Mouse (Mus musculus): ENCODE measurements at regions not wholly inside any gene's neighbourhood (a gene's known extent, or its start where the extent isn't known, plus 50 kb on each side); places are given as distances from the start of the nearest gene placed in this dataset.
A peak's percentile ranks its signal among the peaks of the same experiment; 100 is the strongest.

DNA sequence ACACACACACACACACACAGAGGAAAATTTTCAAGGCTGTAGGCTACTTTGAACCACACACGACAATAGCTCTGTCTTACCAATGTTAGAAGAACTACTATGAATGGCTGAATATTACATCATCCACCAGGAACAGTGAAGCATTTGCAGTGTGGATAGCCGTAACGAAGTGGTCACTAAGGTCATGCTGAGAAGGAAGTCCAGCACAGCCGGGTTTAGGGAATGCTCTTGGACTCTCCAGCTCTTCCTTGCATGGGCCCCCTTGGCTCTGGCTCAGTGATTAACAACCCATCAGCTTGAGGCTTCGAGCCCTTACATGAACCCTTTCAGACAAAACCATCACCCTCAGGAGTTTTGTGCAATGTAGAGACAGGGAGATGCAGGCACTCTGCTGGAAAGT is 245.3 kb downstream of the Adamts20 start:
- WGBS, result 43% methylated on average over 5 of the region's 5 CpGs
- H3K27me3 ChIP-seq, result no peaks in the 10 kb centered on the region
- ATAC-seq (replicated peaks; ENCODE audit: insufficient number of reproducible peaks, insufficient read depth, low FRiP score, low read depth), result no peak
- H3K36me3 ChIP-seq, result no peaks in the 10 kb centered on the region
- H3K27ac ChIP-seq, result peak overlapping the region; percentile 44; the same call in 1 of the 2 replicates
- H3K4me1 ChIP-seq (replicated peaks), result peaks cover 30% of the 10 kb centered on the region
- H3K4me3 ChIP-seq, result no peak overlapping the region
- H3K9ac ChIP-seq, result no peak overlapping the region
- H3K4me2 ChIP-seq, result no peak overlapping the region
- H3K9me3 ChIP-seq (replicated peaks), result no peaks in the 10 kb centered on the region

DNA sequence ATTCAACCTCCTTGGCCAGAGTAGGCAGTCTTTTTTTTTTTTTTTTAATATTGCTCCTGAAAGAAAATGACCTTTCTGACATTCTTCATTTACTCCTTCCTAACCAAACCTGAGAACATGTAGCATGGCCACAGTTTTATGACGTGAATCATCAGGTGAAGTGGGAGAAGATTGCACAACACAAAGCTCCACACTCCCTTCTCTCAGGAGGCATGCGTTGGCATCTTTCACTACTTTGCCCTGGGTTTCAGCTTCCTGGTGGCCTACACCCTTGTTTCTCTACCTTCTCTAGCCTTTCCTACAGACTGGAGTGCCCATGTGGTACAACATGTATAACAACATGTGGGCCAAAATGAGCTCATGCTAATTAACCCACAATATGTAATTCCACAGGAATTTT is 248.5 kb downstream of the Adamts20 start:
- no peak for ATAC-seq (replicated peaks; ENCODE audit: insufficient number of reproducible peaks, insufficient read depth, low FRiP score, low read depth)
- no peak overlapping the region for H3K4me3 ChIP-seq
- no peak overlapping the region for H3K4me2 ChIP-seq
- H3K4me1 ChIP-seq (replicated peaks), result peaks cover 32% of the 10 kb centered on the region
- no peak overlapping the region for H3K9ac ChIP-seq
- H3K36me3 ChIP-seq, result no peaks in the 10 kb centered on the region
- H3K9me3 ChIP-seq (replicated peaks), result no peaks in the 10 kb centered on the region
- 89% methylated on average over 2 of the region's 2 CpGs for WGBS
- no peaks in the 10 kb centered on the region for H3K27me3 ChIP-seq
- H3K27ac ChIP-seq, result no peak overlapping the region

DNA sequence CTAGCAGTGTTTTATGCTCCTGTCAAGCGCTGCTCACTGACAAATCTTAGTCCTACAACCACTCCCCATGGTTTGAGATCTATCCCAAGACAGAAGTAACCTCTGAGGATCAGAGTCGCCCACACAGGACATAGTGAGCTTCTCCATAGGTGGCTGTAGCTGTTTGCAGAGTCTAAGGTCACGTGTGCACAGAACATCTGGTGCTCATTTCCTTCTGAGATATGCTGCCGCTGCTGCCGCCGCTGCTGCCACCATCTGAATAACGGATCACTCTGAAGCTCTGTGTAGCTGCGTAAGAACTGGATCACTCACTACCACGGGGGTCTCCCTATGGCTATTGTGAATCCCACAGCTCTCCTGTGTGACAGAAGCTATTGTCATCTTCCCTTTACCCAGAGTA is 250.8 kb downstream of the Adamts20 start:
- 25% methylated on average over 9 of the region's 9 CpGs for whole genome bisulfite sequencing
- Histone ChIP-seq H3K4me2 (no peak overlapping the region), H3K9ac (no peak overlapping the region), H3K9me3 (replicated peaks) (no peaks in the 10 kb centered on the region), H3K27ac (0 out of 2 replicates have a peak overlapping the region, but pooled peaks have one; percentile 16), H3K4me1 (replicated peaks) (peaks cover 18% of the 10 kb centered on the region), H3K36me3 (no peaks in the 10 kb centered on the region), H3K27me3 (no peaks in the 10 kb centered on the region), H3K4me3 (no peak overlapping the region)
- 0 out of 2 replicates have a peak, but pooled peaks have one; percentile 47 for ATAC-seq (replicated peaks; ENCODE audit: insufficient number of reproducible peaks, insufficient read depth, low FRiP score, low read depth)

DNA sequence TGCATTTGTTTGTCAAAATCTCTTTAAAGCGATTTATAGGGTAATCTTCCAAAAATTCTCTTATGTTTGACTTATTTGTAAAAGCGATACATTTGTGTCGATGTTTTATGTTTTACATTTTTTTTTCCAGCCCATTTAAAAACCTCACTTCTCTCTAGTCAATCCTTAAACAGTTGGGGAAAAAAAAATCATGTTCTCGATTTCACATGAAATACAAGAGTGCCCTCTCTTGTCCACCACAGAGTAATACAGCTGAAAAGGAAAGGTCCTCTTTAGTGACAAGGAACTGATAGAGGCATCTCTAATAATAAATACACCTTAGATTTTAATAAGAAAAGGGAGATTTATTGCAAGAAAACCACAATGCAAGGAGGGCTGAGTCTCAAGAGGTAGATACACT is 251.8 kb downstream of the Adamts20 start:
- 29% methylated on average over 4 of the region's 4 CpGs for WGBS
- Histone ChIP-seq H3K4me2 (no peak overlapping the region), H3K27ac (no peak overlapping the region), H3K27me3 (no peaks in the 10 kb centered on the region), H3K36me3 (no peaks in the 10 kb centered on the region), H3K4me3 (no peak overlapping the region), H3K9ac (no peak overlapping the region), H3K4me1 (replicated peaks) (peaks cover 10% of the 10 kb centered on the region; the same call in 1 of the 2 replicates), H3K9me3 (replicated peaks) (no peaks in the 10 kb centered on the region)
- ATAC-seq (replicated peaks; ENCODE audit: insufficient number of reproducible peaks, insufficient read depth, low FRiP score, low read depth), result no peak

DNA sequence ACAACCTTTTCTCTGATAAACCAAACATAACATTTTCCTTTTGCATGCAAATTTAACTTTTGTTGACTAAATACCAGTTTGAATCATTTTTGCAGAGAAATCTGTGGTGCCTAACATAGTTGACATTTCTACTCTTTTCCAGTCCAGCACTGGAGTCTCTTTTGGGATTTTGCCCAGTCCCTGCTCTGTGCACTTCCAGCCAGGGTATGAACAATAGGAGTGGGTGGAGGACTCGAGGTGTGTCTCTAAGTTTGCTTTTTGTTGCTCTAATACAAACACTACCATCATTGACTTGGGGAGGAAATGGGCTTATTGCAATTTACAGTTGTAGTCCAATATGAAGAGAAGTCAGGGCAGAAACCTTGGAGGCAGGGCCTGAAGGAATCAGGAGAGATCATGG is 256.7 kb downstream of the Adamts20 start:
- H3K27ac ChIP-seq, result no peak overlapping the region
- no peaks in the 10 kb centered on the region for H3K9me3 ChIP-seq (replicated peaks)
- no peak overlapping the region for H3K4me3 ChIP-seq
- no peaks in the 10 kb centered on the region for H3K36me3 ChIP-seq
- no peak for ATAC-seq (replicated peaks; ENCODE audit: insufficient number of reproducible peaks, insufficient read depth, low FRiP score, low read depth)
- no peak overlapping the region for H3K9ac ChIP-seq
- H3K4me1 ChIP-seq (replicated peaks), result peaks cover 8% of the 10 kb centered on the region
- H3K27me3 ChIP-seq, result no peaks in the 10 kb centered on the region
- 31% methylated on average over 1 of the region's 1 CpGs for WGBS
- no peak overlapping the region for H3K4me2 ChIP-seq

DNA sequence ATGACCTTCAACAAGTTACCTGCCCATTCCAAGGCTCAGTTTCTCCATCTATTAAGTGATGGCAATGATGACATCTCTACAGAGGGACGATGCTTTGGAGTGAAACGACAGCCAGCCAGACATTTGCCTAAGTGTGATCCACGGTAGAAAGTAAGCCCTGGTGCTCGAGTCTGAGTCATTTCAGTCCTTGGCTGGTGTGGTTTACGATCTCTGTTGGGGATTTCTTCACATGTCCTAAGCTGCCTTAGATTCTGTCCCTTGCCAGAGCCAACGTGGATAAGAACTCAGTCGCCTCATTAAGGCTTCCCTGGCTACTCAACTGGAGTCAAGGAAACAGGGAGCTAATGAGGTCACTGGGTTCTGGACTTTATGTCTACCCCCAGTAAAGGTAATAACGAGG is 258.8 kb downstream of the Adamts20 start:
- ATAC-seq (replicated peaks; ENCODE audit: insufficient number of reproducible peaks, insufficient read depth, low FRiP score, low read depth), result no peak
- Histone ChIP-seq H3K4me1 (replicated peaks) (peaks cover 4% of the 10 kb centered on the region; the same call in 1 of the 2 replicates), H3K4me3 (no peak overlapping the region), H3K27ac (no peak overlapping the region), H3K4me2 (no peak overlapping the region), H3K9me3 (replicated peaks) (no peaks in the 10 kb centered on the region), H3K36me3 (no peaks in the 10 kb centered on the region), H3K27me3 (no peaks in the 10 kb centered on the region), H3K9ac (no peak overlapping the region)
- 79% methylated on average over 8 of the region's 8 CpGs for WGBS

DNA sequence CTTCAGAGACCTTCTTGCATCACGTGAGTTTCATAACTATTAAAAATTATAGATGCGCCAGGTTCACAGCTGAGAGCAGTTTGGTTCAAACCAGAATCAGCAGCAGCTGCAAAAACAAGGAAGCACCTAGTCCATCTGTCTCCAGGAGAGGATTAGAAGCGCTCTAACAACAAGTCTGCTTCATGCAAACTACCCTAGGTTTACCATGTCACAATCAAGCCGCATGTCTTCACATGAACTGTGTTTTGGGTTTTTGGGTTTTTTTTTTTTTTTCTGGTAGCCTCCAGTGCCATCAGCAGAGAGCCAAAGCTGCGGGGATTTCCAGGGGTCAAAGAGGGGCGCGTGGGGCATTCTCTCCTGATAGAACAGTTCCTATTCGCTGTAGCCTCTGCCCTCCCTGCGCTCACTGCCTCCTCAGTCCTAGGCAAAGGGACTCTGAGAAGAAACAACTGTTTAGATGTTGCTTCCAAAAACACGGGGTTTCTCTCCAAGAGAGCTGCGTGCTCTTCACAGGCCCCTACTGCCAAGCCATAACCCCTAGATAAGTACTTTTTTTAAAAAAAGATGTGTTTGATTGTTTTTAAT is 259.8 kb downstream of the Adamts20 start:
- no peak overlapping the region for H3K4me3 ChIP-seq
- no peak overlapping the region for H3K9ac ChIP-seq
- H3K9me3 ChIP-seq (replicated peaks), result no peaks in the 10 kb centered on the region
- H3K27me3 ChIP-seq, result no peaks in the 10 kb centered on the region
- H3K27ac ChIP-seq, result no peak overlapping the region
- H3K4me1 ChIP-seq (replicated peaks), result peaks cover 4% of the 10 kb centered on the region; the same call in 1 of the 2 replicates
- no peak for ATAC-seq (replicated peaks; ENCODE audit: insufficient number of reproducible peaks, insufficient read depth, low FRiP score, low read depth)
- no peaks in the 10 kb centered on the region for H3K36me3 ChIP-seq
- WGBS, result 54% methylated on average over 11 of the region's 11 CpGs
- no peak overlapping the region for H3K4me2 ChIP-seq

DNA sequence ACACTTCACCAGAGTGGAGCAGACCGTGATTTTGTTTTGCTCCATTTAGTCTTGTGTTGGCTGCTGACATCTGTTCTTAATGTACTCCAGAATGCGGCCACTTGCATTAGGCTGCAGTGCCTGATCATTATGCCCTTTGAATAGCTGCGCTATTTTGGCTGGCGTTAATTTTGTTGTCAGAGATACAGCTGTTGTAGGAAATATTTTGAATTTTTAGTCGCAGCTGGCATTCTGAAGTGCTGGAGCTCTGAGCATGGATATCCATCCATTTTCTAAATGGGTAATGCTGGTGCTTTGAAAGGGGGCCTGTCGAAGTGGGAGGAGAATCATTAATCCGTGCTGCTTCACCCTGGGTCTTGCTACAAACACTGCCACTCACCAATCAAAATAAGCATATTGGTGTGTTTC is 275.1 kb downstream of the Adamts20 start:
- Histone ChIP-seq H3K9me3 (replicated peaks) (no peaks in the 10 kb centered on the region), H3K27me3 (no peaks in the 10 kb centered on the region), H3K4me1 (replicated peaks) (peaks cover 14% of the 10 kb centered on the region), H3K36me3 (no peaks in the 10 kb centered on the region), H3K9ac (no peak overlapping the region), H3K27ac (peak overlapping the region; percentile 2), H3K4me2 (0 out of 2 replicates have a peak overlapping the region, but pooled peaks have one; percentile 5), H3K4me3 (no peak overlapping the region)
- WGBS, result 27% methylated on average over 7 of the region's 7 CpGs
- no peak for ATAC-seq (replicated peaks; ENCODE audit: insufficient number of reproducible peaks, insufficient read depth, low FRiP score, low read depth)

DNA sequence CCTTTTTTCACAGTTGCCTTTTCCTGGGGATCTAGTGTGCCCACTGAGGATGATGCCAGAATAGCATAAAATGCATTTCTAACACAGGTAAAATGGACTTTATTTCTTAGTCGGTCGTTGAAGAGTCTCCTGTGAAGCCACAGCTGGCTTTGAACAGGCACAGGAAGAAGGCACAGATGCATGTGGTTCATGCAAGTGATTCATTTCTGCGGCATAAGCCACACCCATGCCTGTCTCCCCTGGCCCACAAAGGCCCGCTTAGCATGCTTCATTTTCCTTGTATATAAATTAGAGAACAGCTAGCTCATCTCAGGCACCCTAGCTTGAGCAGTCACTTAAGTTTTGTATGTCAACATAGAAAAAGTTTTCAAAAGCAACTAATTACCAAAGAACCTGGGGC is 277.6 kb downstream of the Adamts20 start:
- Histone ChIP-seq H3K4me2 (no peak overlapping the region), H3K4me3 (no peak overlapping the region), H3K4me1 (replicated peaks) (peaks cover 14% of the 10 kb centered on the region), H3K9ac (no peak overlapping the region), H3K36me3 (no peaks in the 10 kb centered on the region), H3K27ac (no peak overlapping the region), H3K9me3 (replicated peaks) (no peaks in the 10 kb centered on the region), H3K27me3 (no peaks in the 10 kb centered on the region)
- ATAC-seq (replicated peaks; ENCODE audit: insufficient number of reproducible peaks, insufficient read depth, low FRiP score, low read depth), result no peak
- 84% methylated on average over 4 of the region's 4 CpGs for WGBS

DNA sequence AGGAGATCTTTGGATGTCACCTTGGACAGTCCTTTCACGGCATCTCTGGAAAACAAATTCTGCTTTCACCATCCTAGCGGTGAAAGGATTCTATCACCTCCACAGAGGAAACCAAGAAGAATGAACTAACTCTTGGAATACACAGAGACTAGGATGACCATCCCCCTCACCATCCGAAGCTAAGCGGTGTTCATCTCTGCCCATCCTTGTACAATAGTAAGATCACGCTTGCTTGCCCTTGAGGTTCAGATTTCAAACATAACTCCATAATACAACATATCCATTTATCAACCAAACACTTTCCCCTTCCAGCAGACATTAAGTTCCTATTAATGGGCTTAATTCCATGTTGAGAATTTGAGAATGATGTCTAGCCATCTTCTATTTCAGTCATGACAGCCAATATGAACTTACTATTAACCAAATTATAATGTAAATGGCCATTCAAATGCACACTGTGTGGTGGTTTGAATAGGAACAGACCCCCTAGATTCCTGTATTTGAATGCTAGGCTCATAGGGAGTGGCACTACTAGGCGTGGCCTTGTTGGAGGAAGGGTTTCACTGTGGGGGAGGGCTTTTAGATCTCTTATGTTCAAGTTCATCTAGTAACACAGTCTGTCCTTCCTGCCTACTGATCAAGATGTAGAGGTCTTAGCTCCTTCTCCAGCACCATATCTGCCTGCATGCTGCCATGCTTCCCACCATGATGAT is 281.4 kb downstream of the Adamts20 start:
- Histone ChIP-seq H3K4me1 (replicated peaks) (0 out of 2 replicates have a peak, but pooled peaks cover 2% of the 10 kb centered on the region), H3K4me3 (no peak overlapping the region), H3K4me2 (no peak overlapping the region), H3K9ac (no peak overlapping the region), H3K9me3 (replicated peaks) (no peaks in the 10 kb centered on the region), H3K27me3 (no peaks in the 10 kb centered on the region), H3K27ac (no peak overlapping the region), H3K36me3 (no peaks in the 10 kb centered on the region)
- ATAC-seq (replicated peaks; ENCODE audit: insufficient number of reproducible peaks, insufficient read depth, low FRiP score, low read depth), result no peak
- WGBS, result 78% methylated on average over 6 of the region's 6 CpGs

DNA sequence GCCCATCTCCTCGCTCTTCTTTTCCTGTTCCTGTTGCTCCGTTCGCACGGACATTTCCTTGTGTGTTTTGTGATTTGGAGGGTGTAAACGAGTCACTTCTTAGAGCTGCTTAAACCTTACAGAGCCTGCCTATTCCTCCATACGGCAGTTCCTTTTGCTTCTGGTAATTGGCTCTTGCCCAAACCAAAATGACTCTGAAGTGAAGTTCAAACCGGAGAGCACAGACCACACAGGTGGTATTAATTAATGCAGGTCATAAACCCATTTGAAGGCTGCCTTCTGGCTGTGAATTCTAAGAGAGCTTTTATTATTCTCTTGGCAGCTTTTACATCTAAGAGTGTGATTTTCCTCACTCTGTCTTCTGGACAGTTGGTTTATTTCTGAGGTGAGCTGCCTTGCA is 291.1 kb downstream of the Adamts20 start:
- 70% methylated on average over 7 of the region's 7 CpGs for WGBS

DNA sequence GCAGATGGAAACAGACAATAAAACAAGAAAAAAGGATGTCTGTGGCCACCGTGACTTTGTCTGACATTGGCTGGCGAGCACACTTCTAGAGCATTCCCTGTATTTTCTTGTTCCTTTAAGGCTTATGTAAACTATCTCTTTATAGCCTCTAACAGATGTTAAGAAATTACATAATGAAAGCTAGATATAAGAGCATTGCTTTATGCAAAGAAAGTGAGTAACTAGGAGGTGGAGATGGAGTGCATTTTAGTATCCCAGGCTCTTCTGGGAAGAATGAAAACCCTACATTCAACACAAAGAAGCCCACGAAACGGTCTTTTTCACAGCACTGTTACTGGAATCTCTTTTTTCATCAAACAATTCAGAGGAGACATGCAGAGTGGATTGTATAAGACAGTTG is 304.4 kb downstream of the Adamts20 start:
- no peak overlapping the region for H3K9ac ChIP-seq
- WGBS, result 84% methylated on average over 4 of the region's 4 CpGs
- no peaks in the 10 kb centered on the region for H3K27me3 ChIP-seq
- no peaks in the 10 kb centered on the region for H3K36me3 ChIP-seq
- no peak for ATAC-seq (replicated peaks; ENCODE audit: insufficient number of reproducible peaks, insufficient read depth, low FRiP score, low read depth)
- no peak overlapping the region for H3K4me2 ChIP-seq
- H3K4me3 ChIP-seq, result no peak overlapping the region
- H3K27ac ChIP-seq, result no peak overlapping the region
- no peaks in the 10 kb centered on the region for H3K4me1 ChIP-seq (replicated peaks)
- 0 out of 2 replicates have a peak, but pooled peaks cover 3% of the 10 kb centered on the region for H3K9me3 ChIP-seq (replicated peaks)

More for the DNA sequence above, 291.1 kb downstream of the Adamts20 start:
- Histone ChIP-seq H3K36me3 (no peaks in the 10 kb centered on the region), H3K4me2 (no peak overlapping the region), H3K4me3 (no peak overlapping the region), H3K9me3 (replicated peaks) (no peaks in the 10 kb centered on the region), H3K4me1 (replicated peaks) (no peaks in the 10 kb centered on the region), H3K27ac (no peak overlapping the region), H3K9ac (no peak overlapping the region), H3K27me3 (no peaks in the 10 kb centered on the region)
- ATAC-seq (replicated peaks; ENCODE audit: insufficient number of reproducible peaks, insufficient read depth, low FRiP score, low read depth), result no peak

Data from heart, embryonic 15.5 days (tissue).